Mouse (Mus musculus) intestine, embryonic 14.5 days (tissue): ENCODE data around the gene Ddx55. TPM values are rescaled to one million over a fixed set of nuclear protein-coding genes. Genes with fewer than 3 reads are reported as not detected.

Experiments used
- ATAC-seq: fragments of 200-750 bp; cut with Nextera tagmentation; replicated peaks from 2 replicates; pipeline ENCODE4 v1.8.0; 2017; ENCODE audit warnings: low read depth, moderate number of reproducible peaks, moderate TSS enrichment, moderate library complexity; ENCODE audit not compliant: low FRiP score, low TSS enrichment
- DNase-seq: peaks from one replicate; pipeline ENCODE4 v3.0.0-alpha.2; 2018; ENCODE audit warnings: low spot score
- H3K27ac ChIP-seq: fragments of 300-500 bp; sonication (generic); 2 replicates; pipeline ENCODE4 v1.5.1; 2014; ENCODE audit warnings: low read depth, mild to moderate bottlenecking, control low read depth
- H3K27me3 ChIP-seq: fragments of 300-500 bp; sonication (generic); replicated peaks from 2 replicates; pipeline ENCODE4 v1.6.1; 2014; ENCODE audit warnings: low read length, control low read depth; ENCODE audit not compliant: control insufficient read depth, insufficient read depth
- H3K36me3 ChIP-seq: fragments of 300-500 bp; sonication (generic); 2 replicates; pipeline ENCODE4 v1.6.1; 2014; ENCODE audit warnings: low read length, control low read depth; ENCODE audit not compliant: control insufficient read depth, insufficient read depth
- H3K4me1 ChIP-seq: fragments of 300-500 bp; sonication (generic); replicated peaks from 2 replicates; pipeline ENCODE4 v1.6.1; 2014; ENCODE audit warnings: low read length, control low read depth, mixed read lengths; ENCODE audit not compliant: control insufficient read depth, insufficient read depth
- H3K4me2 ChIP-seq: fragments of 300-500 bp; sonication (generic); 2 replicates; pipeline ENCODE4 v1.6.1; 2014; ENCODE audit warnings: low read length
- H3K4me3 ChIP-seq: fragments of 300-500 bp; sonication (generic); 2 replicates; pipeline ENCODE4 v1.5.1; 2014; ENCODE audit warnings: low read depth, low read length, control low read depth, mixed read lengths
- H3K9ac ChIP-seq: fragments of 300-500 bp; sonication (generic); 2 replicates; pipeline ENCODE4 v1.6.1; 2014; ENCODE audit warnings: mild to moderate bottlenecking, low read length
- H3K9me3 ChIP-seq: fragments of 300-500 bp; sonication (generic); 2 replicates; pipeline ENCODE4 v1.6.1; 2016; ENCODE audit warnings: low read length, control low read depth; ENCODE audit not compliant: control insufficient read depth
- WGBS: fragments of 180-500 bp; shearing (Covaris S2); extraction: QIAGEN DNeasy Blood & Tissue Kit; methylation state at CpG from one replicate; pipeline ENCODE4 v1.1.7; 2014; 5-methylcytosine and 5-hydroxymethylcytosine counted together
- polyA plus RNA-seq: library from polyadenylated mRNA; unstranded; fragments of >200 nt; fragmentation: Nextera tagmentation; extraction: Ambion mirVana; gene quantifications from 2 replicates; pipeline ENCODE4 v1.2.1, GENCODE M21; 2014

The Ddx55 gene
- polyA plus RNA-seq, 1 experiment from 2014 or later: 15.2 TPM

DNA sequence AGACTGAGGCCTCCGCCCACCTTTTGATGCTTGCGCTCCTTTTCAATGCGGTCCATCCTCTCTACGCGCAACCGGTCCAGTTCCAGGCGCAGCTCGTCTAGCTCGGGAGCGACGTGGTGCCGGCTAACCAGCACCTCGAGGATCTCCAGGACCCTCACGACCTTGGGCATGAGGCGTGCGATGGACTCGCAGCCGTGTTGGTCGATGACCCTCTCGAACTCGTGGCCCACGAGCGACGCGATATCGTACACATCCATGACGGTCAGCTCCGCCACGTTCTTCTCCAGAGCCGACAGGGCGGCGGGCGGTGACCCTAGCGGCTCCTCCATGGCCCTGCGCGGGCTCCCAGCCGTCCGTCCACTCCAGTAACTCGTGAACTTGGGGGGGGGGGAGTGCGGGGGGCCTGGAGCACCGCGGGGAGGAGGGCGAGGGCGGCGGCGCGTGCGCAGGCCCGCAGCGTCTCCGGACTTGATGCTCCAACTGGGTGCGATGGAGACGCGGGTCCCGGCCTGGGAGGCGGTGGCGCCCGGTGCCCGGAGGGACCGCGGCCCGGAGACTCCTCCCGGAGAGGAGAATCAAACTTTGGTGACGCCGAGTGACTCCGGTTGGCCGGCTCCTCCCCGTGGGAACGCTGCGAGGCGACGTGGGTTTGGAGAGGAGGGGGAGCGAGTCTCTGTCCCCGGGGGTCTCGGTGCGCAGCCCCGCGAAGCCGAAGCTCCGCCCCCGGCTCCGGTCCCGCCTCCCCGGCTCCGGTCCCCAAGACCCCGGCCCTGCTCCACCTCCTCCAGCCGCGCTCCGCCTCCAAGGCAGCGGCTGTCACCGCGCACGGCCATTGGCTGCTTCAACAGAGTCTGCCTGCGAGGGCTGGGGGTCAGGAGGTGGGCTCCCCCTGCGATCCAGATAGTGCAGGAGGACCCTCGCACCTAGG lies 21.7 kb upstream of the Ddx55 start, which contains the start of gene Rilpl1:
TSS of gene Rilpl1 (minus strand) at position 737 of the 928 bp plus-strand sequence.
- Histone ChIP-seq H3K4me2 (peak within 1 kb of the TSS; percentile 83), H3K9me3 (no peaks in the 10 kb centered on the region), H3K9ac (peak within 1 kb of the TSS; percentile 69), H3K27me3 (no peaks in the 10 kb centered on the region), H3K27ac (peak within 1 kb of the TSS; percentile 77), H3K4me3 (peak within 1 kb of the TSS; percentile 79), H3K4me1 (peaks cover 35% of the 10 kb centered on the region), H3K36me3 (no peaks in the 10 kb centered on the region)
- DNase-seq: peak; percentile 88
- ATAC-seq: peak; percentile 90
- under 1% methylated on average over 76 of the region's 96 CpGs for WGBS

DNA sequence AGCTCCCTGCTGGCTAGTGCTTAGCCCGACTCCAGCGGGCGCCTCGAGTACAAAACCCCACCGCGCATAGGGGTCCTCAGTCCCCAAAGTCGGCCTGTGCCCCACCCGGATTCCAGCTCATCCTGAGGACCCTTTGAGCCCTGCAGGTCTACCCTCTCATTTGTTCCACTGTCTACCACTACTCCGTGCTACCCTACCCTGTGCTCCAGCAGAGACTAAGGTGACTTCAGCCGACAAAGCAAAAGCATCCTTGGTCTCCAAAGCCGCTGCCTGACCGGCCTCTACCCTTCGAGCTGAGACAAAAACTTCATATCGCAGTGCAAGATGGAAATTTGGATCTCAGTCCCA lies 21.1 kb upstream of the Ddx55 start:
- Histone ChIP-seq H3K4me2 (peak overlapping the region; percentile 83), H3K36me3 (no peaks in the 10 kb centered on the region), H3K27me3 (no peaks in the 10 kb centered on the region), H3K4me3 (peak overlapping the region; percentile 79), H3K27ac (peak overlapping the region; percentile 77), H3K9ac (peak overlapping the region; percentile 69), H3K4me1 (peaks cover 37% of the 10 kb centered on the region), H3K9me3 (no peaks in the 10 kb centered on the region)
- ATAC-seq: no peak
- WGBS: 15% methylated on average over 14 of the region's 14 CpGs
- no peak for DNase-seq

DNA sequence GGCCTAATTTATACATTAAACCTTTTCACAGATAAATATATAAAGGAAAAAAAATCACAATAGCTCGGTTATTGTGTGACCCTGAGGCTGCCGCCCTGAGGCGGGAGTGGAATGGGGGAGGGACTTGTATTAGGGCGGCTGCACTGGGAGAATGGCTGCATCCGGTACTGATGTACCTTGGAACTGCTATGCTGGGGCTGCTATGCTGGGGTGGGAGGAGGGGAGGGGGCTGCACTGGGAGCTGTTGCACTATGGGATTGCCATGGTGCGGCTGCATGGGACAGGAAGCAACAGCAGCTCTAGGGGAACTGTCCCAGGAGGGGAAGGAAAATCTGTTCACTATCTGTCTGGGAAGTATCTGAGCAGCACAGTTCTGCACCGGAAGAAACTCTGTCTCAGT lies 20.2 kb upstream of the Ddx55 start:
- Histone ChIP-seq H3K9ac (no peak overlapping the region), H3K4me1 (peaks cover 40% of the 10 kb centered on the region), H3K4me3 (no peak overlapping the region), H3K9me3 (no peaks in the 10 kb centered on the region), H3K4me2 (peak overlapping the region; percentile 83; the same call in 1 of the 2 replicates), H3K27me3 (no peaks in the 10 kb centered on the region), H3K36me3 (no peaks in the 10 kb centered on the region), H3K27ac (peak overlapping the region; percentile 77)
- no peak for ATAC-seq
- no peak for DNase-seq
- WGBS: 17% methylated on average over 7 of the region's 7 CpGs

DNA sequence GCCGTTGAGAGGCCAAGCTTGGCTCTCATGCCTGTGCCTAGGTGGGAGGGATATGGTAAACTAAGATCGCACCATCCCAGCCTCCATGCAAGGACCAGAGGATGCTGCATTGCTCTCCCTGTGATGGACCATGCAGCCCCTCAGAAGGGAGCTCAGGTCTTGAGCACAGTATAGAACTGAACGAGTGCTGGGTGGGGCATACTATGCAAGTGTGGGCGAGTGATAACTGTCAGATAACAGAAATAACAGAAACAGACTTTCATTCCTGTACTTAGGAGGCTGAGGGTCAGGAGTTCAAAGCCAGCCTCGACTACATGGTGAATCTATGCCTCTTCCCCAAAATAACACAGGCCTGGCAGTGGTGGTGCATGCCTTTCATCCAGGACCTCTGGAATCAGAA lies 17.6 kb upstream of the Ddx55 start:
- Histone ChIP-seq H3K27me3 (no peaks in the 10 kb centered on the region), H3K9me3 (no peaks in the 10 kb centered on the region), H3K27ac (no peak overlapping the region), H3K36me3 (no peaks in the 10 kb centered on the region), H3K4me3 (no peak overlapping the region), H3K4me2 (no peak overlapping the region), H3K9ac (no peak overlapping the region), H3K4me1 (peaks cover 20% of the 10 kb centered on the region)
- ATAC-seq (no peak), DNase-seq (no peak)
- 66% methylated on average over 5 of the region's 5 CpGs for WGBS

DNA sequence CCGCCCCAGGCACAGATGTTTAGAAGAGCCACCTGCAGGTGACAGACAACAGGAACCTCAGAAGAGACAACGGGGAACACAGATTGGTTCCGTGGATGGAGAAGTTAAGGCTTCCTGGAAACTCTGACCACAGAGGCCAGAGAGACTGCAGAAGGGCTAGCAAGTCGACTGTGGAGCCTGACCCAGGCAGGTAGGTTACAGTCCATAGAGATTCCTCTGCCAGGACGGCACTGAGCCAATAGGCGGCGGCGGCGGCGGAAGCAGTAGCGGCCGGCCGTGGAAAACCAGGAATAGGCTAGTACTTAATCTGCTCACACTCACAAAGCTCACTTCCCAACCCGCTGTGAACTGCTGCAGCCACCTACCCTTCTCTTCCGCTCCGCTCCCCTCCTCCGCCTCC lies 15.9 kb upstream of the Ddx55 start:
- peak overlapping the region; percentile 16; the same call in 1 of the 2 replicates for H3K27ac ChIP-seq
- under 1% methylated on average over 16 of the region's 17 CpGs for WGBS
- H3K27me3 ChIP-seq: no peaks in the 10 kb centered on the region
- DNase-seq (peak; percentile 68), ATAC-seq (no peak)
- H3K4me2 ChIP-seq: peak overlapping the region; percentile 46
- H3K4me3 ChIP-seq: peak overlapping the region; percentile 13; the same call in 1 of the 2 replicates
- peaks cover 15% of the 10 kb centered on the region for H3K4me1 ChIP-seq
- H3K9me3 ChIP-seq: no peaks in the 10 kb centered on the region
- H3K9ac ChIP-seq: peak overlapping the region; percentile 27; the same call in 1 of the 2 replicates
- no peaks in the 10 kb centered on the region for H3K36me3 ChIP-seq

DNA sequence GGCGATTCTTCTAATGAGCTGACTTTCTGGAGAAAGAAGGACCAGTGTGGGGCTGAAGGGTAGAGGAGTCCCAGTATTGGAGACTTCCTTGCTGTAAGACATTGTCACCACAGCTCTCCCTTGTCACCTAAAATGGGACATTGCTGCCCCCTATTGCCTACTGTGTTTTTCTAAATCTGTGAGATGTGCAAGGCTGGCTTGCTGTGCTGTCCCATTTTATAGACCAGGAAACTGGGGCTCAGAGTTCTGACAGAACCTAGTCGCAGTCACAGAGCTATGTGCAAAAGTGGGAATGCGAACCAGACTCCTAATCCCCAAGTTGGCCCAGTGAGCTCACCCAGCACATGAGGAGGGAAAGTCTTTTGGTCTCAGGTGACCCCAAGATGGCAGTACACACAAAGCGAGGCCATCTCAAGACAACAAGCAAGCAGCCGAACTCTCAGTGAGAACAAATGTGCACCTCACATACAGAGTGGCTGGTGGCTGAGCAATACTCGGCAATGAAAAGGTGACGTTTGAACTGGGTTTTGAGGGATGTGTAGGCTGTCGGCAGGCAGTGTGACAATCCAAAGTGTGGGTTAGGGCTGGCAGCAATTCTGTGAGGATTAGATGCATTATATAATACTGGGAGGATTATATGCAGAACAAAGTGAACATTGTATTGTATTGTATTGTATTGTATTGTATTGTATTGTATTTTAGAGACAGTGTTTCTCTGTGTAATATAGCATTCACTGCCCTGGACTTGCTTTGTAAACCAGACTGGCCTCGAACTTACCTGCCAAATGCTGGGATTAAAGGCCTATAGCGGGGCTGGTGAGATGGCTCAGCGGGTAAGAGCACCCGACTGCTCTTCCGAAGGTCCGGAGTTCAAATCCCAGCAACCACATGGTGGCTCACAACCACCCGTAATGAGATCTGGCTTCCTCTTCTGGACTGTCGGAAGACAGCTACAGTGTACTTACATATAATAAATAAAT lies 13.6 kb upstream of the Ddx55 start:
- 72% methylated on average over 15 of the region's 16 CpGs for WGBS
- H3K4me1 ChIP-seq: peaks cover 15% of the 10 kb centered on the region; the same call in 1 of the 2 replicates
- H3K4me2 ChIP-seq: no peak overlapping the region
- H3K27ac ChIP-seq: no peak overlapping the region
- H3K9ac ChIP-seq: no peak overlapping the region
- no peaks in the 10 kb centered on the region for H3K27me3 ChIP-seq
- peak; percentile 55 for DNase-seq
- H3K9me3 ChIP-seq: no peaks in the 10 kb centered on the region
- no peak for ATAC-seq
- peaks cover 16% of the 10 kb centered on the region for H3K36me3 ChIP-seq
- no peak overlapping the region for H3K4me3 ChIP-seq

DNA sequence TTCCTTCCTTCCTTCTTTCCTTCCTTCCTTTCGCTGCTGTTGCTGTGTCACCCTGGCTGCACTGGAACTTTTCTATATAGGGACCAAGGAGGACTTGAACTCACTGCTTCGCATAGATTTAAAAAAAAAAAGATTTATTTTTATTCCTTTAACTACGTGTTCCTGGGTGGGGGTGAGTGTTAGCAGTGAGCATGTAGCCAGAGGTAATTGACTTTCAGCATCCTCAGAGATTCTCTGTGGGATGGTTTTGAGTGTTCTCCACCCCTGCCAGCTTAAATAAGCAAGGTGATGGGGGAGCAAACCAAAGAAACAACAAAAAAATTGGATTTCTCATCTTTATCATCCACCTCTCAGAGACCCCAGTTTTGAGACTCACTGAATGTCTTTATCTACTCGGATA lies 12.8 kb upstream of the Ddx55 start:
- ATAC-seq (no peak), DNase-seq (no peak)
- 77% methylated on average over 4 of the region's 4 CpGs for WGBS
- H3K36me3 ChIP-seq: peaks cover 24% of the 10 kb centered on the region
- no peaks in the 10 kb centered on the region for H3K27me3 ChIP-seq
- no peaks in the 10 kb centered on the region for H3K9me3 ChIP-seq
- H3K4me1 ChIP-seq: peaks cover 15% of the 10 kb centered on the region; the same call in 1 of the 2 replicates
- peak overlapping the region; percentile 92 for H3K9ac ChIP-seq
- H3K4me2 ChIP-seq: peak overlapping the region; percentile 41
- peak overlapping the region; percentile 57; the same call in 1 of the 2 replicates for H3K27ac ChIP-seq
- peak overlapping the region; percentile 95 for H3K4me3 ChIP-seq

DNA sequence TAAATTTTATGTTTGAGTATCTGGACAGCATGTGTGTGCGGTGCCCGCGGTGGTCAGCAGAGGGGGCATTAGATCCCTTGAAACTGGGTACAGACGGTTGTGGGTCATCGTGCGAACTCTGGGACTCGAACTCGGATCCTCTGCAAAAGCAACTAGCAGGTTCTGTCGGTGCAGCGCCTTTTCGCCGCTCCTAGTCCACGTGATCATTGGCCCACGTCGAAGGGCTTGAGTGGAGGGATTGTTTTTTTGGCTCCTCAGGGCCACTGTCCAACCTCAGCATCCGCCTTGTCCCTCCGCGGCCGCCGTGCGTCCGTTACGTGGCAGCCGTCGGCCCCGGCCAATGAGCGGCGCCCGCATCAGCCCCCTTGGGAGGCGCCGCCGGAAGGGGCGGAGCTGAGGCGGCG lies 12.3 kb upstream of the Ddx55 start, which contains the start of gene Tmed2:
TSS of gene Tmed2 (plus strand) at position 313 of the 404 bp plus-strand sequence.
- Histone ChIP-seq H3K9me3 (no peaks in the 10 kb centered on the region), H3K36me3 (peaks cover 29% of the 10 kb centered on the region), H3K27ac (peak within 1 kb of the TSS; percentile 83), H3K9ac (peak within 1 kb of the TSS; percentile 92), H3K4me1 (peaks cover 15% of the 10 kb centered on the region; the same call in 1 of the 2 replicates), H3K4me2 (peak within 1 kb of the TSS; percentile 73), H3K4me3 (peak within 1 kb of the TSS; percentile 95), H3K27me3 (no peaks in the 10 kb centered on the region)
- under 1% methylated on average over 35 of the region's 35 CpGs for WGBS
- DNase-seq (peak; percentile 92), ATAC-seq (peak; percentile 94)
